Mouse (Mus musculus) forebrain, postnatal 0 days (tissue): ENCODE results near the gene Slc10a6. TPM values are rescaled to one million over a fixed set of nuclear protein-coding genes. Genes with fewer than 3 reads are reported as not detected.

Experiments used
- ATAC-seq: fragments of 200-750 bp; cut with Nextera tagmentation; 2 replicates; pipeline ENCODE4 v1.8.0; 2017; ENCODE audit warnings: mild to moderate bottlenecking, moderate library complexity
- DNase-seq: peaks from one replicate; pipeline ENCODE4 v3.0.0-alpha.2; 2015
- H3K27ac ChIP-seq: fragments of 300-500 bp; sonication (generic); 2 replicates; pipeline ENCODE4 v1.5.1; 2014; ENCODE audit warnings: low read depth, mild to moderate bottlenecking, antibody characterized with exemption, low read length, moderate library complexity, mixed read lengths
- H3K27me3 ChIP-seq: fragments of 300-500 bp; sonication (generic); 2 replicates; pipeline ENCODE4 v1.6.1; 2014; ENCODE audit warnings: mild to moderate bottlenecking, low read length, mixed read lengths; ENCODE audit not compliant: insufficient read depth
- H3K36me3 ChIP-seq: fragments of 300-500 bp; sonication (generic); 2 replicates; pipeline ENCODE4 v1.6.1; 2014; ENCODE audit warnings: mild to moderate bottlenecking, moderate library complexity; ENCODE audit not compliant: insufficient read depth
- H3K4me1 ChIP-seq: fragments of 300-500 bp; sonication (generic); 2 replicates; pipeline ENCODE4 v1.6.1; 2014; ENCODE audit warnings: antibody characterized with exemption; ENCODE audit not compliant: insufficient read depth
- H3K4me2 ChIP-seq: fragments of 300-500 bp; sonication (generic); 2 replicates; pipeline ENCODE4 v1.6.1; 2014; ENCODE audit warnings: low read depth, mild to moderate bottlenecking, moderate library complexity
- H3K4me3 ChIP-seq: fragments of 300-500 bp; sonication (generic); 2 replicates; pipeline ENCODE4 v1.5.1; 2014; ENCODE audit warnings: low read depth, low read length, mixed read lengths
- H3K9ac ChIP-seq: fragments of 300-500 bp; sonication (generic); 2 replicates; pipeline ENCODE4 v1.6.1; 2014; ENCODE audit warnings: mild to moderate bottlenecking
- H3K9me3 ChIP-seq: fragments of 300-500 bp; sonication (generic); 2 replicates; pipeline ENCODE4 v1.6.1; 2016; ENCODE audit warnings: low read length
- CTCF ChIP-seq: sonication (generic); IDR thresholded peaks from 2 replicates; pipeline ENCODE4 v1.5.1; 2016; ENCODE audit warnings: antibody characterized with exemption, control low read depth, low read depth
- WGBS: fragments of 180-500 bp; shearing (Covaris S2); extraction: QIAGEN DNeasy Blood & Tissue Kit; methylation state at CpG from one replicate; pipeline ENCODE4 v1.1.7; 2014; 5-methylcytosine and 5-hydroxymethylcytosine counted together
- polyA plus RNA-seq: library from polyadenylated mRNA; unstranded; fragments of >200 nt; fragmentation: Nextera tagmentation; extraction: Ambion mirVana; gene quantifications from 2 replicates; pipeline ENCODE4 v1.2.1, GENCODE M21; 2015
- total RNA-seq: library from RNA; depleted of rRNA; stranded (reverse); fragments of >200 nt; gene quantifications from 2 replicates; pipeline ENCODE4 v1.2.3, GENCODE M21; 2014; rRNA removed

Gene Slc10a6
- total RNA-seq (0.08 and 0.76 TPM in 2 replicates), polyA plus RNA-seq (0.07 and 0.09 TPM in 2 replicates)

DNA sequence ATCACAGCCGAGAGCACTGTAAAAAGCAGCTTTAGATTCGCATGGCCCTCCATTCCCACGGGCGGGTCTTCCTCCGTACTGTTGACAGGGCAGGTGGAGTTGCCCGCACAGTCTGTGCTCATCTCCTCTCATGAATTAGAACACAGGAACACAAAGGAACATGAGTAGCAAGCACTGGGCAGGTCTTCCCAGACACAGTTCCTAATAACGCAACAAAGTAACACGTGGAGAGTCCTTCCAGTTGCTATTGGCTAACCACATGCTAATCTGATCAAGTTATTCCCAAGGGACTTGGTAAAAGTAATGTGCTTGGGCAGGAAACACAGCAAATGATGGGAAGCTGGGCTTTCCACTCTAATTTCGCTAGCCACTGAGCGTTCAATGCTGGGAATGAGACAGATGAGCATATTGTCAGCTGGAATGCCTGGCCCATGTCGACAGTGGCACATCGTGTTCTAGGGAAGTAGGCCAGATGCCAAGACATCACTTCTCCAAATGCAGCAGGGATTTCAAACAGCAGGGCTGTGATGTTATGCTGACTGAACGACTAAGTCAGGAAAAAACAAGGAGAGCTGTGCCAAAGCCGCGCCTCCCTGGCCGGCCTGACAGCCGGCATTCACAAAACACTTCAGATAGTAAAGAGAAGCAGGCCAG lies at the start of gene Slc10a6:
Gene Slc10a6, minus strand, starts transcription at position 293 of the 654 bp plus-strand sequence.
- Histone ChIP-seq H3K4me2 (no peak within 1 kb of the TSS), H3K4me3 (no peak within 1 kb of the TSS), H3K27me3 (no peaks in the 10 kb centered on the region), H3K9ac (no peak within 1 kb of the TSS), H3K9me3 (no peaks in the 10 kb centered on the region), H3K36me3 (no peaks in the 10 kb centered on the region), H3K27ac (no peak within 1 kb of the TSS; the same call in 1 of the 2 replicates), H3K4me1 (peaks cover 6% of the 10 kb centered on the region; the same call in 1 of the 2 replicates)
- no peak for TF ChIP-seq CTCF
- 50% methylated on average over 17 of the region's 17 CpGs for WGBS
- ATAC-seq (peak; percentile 91), DNase-seq (peak; percentile 75)

DNA sequence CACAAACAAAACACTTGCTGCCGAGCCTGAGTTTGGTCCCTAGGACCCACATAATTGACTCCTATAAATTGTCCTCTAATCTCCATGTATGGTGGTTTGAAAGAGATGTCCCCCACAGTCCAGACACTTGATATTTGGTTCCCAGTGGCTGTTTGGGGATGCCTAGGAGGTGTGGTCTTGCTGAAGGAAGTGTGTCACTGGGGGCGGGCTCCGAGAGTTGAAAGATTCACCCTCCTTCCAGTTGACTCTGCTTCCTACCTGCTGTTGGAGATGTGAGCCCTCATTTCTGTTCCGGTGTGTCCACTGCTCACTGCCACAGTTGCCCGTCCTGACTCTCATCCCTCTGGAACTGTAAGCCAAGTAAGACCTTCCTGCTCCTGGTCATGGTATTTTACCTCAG lies 49.8 kb upstream of the Slc10a6 start:
- H3K4me1 ChIP-seq, result no peaks in the 10 kb centered on the region
- H3K4me2 ChIP-seq, result no peak overlapping the region
- H3K9me3 ChIP-seq, result no peaks in the 10 kb centered on the region
- no peak for DNase-seq
- no peak for ATAC-seq
- TF ChIP-seq CTCF, result no peak
- H3K27ac ChIP-seq, result no peak overlapping the region
- no peaks in the 10 kb centered on the region for H3K36me3 ChIP-seq
- no peaks in the 10 kb centered on the region for H3K27me3 ChIP-seq
- no peak overlapping the region for H3K9ac ChIP-seq
- WGBS, result 91% methylated on average over 5 of the region's 5 CpGs
- no peak overlapping the region for H3K4me3 ChIP-seq

DNA sequence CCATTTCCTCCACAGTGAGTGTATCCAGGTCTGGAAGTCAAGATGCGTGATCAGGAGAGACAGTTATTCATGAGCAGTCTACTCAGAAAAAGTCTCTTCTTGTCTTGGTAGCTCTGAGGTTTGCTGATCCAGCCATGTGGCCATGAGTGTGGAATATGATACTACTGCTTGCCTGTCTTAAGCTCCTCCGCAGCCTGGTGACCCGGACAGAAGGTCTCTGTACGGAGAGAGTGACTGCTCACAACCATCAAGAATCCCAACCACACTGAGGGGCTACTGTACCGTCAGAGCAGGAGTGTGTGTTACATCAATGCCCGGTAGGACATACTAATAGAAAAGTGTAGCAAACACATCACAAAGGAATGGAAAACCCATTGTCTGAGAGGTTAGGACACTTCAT lies 48.7 kb upstream of the Slc10a6 start:
- Histone ChIP-seq H3K36me3 (no peaks in the 10 kb centered on the region), H3K27ac (no peak overlapping the region), H3K9ac (no peak overlapping the region), H3K27me3 (no peaks in the 10 kb centered on the region), H3K9me3 (no peaks in the 10 kb centered on the region), H3K4me3 (no peak overlapping the region), H3K4me2 (no peak overlapping the region), H3K4me1 (no peaks in the 10 kb centered on the region)
- ATAC-seq (no peak), DNase-seq (no peak)
- WGBS, result 83% methylated on average over 6 of the region's 6 CpGs
- no peak for TF ChIP-seq CTCF

DNA sequence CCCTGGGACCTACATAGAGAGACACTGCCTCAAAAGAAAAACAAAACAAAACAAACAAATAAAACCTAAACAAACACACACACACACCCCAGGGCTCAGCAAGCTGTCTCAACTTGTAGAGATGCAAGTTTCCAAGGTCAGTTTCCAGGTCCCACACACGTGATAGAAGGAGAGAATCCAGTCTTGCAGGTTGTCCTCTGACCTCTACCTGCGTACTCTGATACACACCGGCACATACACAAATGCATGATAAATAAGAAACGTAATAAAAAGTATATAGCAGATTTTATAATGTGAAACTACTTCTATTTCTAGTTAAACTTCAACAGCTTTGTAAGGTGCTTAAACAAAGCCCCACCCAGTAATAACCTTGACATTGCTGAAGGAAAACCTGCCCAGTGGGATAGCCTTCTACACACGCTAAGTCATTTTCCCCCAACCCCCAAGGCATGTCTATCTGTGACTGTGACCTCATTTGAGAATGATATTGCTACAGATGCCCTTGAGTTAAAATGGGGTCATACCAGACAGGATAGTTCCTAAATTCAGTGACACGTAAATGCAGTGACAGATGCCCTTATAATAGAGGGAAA lies 47.2 kb upstream of the Slc10a6 start:
- ATAC-seq, result no peak
- Histone ChIP-seq H3K36me3 (no peaks in the 10 kb centered on the region), H3K9me3 (no peaks in the 10 kb centered on the region), H3K9ac (no peak overlapping the region), H3K27ac (no peak overlapping the region), H3K27me3 (no peaks in the 10 kb centered on the region), H3K4me1 (no peaks in the 10 kb centered on the region), H3K4me3 (no peak overlapping the region), H3K4me2 (no peak overlapping the region)
- DNase-seq, result no peak
- no peak for TF ChIP-seq CTCF
- WGBS, result 88% methylated on average over 6 of the region's 6 CpGs

DNA sequence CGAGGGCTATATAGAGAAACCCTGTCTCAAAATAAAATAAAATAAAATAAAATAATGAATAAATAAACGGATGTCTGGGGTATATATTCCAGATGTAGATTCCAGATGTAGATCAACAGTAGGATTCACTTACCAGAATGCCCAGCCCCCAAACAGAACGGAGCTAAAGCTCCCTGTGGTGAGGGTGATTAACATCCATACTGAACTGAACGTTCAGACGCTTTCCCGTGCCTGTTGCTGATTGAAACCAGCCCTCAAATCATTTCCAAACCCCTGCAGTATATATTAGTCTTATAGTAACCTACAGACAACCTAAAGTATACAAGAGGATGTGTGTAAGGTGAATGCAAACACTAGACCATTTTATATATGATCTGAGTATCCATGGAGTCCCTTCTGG lies 45.3 kb upstream of the Slc10a6 start:
- no peaks in the 10 kb centered on the region for H3K4me1 ChIP-seq
- H3K4me2 ChIP-seq, result no peak overlapping the region
- DNase-seq (no peak), ATAC-seq (no peak)
- H3K4me3 ChIP-seq, result no peak overlapping the region
- no peaks in the 10 kb centered on the region for H3K9me3 ChIP-seq
- 64% methylated on average over 6 of the region's 6 CpGs for WGBS
- no peak overlapping the region for H3K9ac ChIP-seq
- no peak overlapping the region for H3K27ac ChIP-seq
- TF ChIP-seq CTCF, result no peak
- no peaks in the 10 kb centered on the region for H3K36me3 ChIP-seq
- no peaks in the 10 kb centered on the region for H3K27me3 ChIP-seq

DNA sequence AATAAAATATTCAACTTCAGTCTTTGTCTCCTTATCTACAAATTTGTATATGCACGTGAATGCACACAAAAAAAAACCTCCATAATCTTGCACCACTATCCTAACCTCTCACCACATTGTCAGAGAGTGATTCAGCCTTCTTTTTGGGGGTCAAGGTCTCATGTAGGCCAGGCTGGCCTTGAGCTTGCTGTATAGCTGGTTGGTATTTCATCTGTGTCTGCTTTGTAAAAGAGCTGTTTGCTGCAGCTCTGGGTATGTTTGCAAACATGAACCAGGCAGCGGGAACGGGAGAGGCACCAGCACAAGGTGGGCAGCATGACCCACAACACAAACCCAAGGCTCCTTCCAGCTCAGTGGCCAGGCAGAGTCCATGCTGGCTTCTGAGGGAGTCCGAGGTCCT lies 44.4 kb upstream of the Slc10a6 start:
- Histone ChIP-seq H3K9me3 (no peaks in the 10 kb centered on the region), H3K4me3 (no peak overlapping the region), H3K36me3 (no peaks in the 10 kb centered on the region), H3K4me2 (no peak overlapping the region), H3K9ac (no peak overlapping the region), H3K4me1 (no peaks in the 10 kb centered on the region), H3K27ac (no peak overlapping the region), H3K27me3 (no peaks in the 10 kb centered on the region)
- no peak for TF ChIP-seq CTCF
- WGBS, result 75% methylated on average over 4 of the region's 4 CpGs
- DNase-seq (no peak), ATAC-seq (no peak)

DNA sequence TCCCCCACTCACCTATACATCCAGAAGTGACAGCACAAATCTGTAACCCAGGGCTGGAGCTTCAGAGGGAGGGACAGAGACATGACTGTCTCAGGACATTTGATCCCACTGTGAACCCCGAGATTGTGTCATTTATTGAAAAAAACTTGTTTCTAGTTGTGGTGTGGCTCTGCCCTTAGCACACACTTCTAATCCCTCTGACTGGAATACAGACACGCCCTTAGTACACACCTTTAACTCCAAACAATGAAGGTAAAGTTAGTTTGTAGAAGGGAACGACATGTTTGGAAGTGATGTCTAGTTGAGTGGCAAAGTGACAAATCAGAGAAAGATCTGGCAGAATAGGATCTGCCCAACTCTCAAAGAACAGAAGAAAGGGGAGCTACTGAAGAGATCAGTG lies 42.7 kb upstream of the Slc10a6 start:
- Histone ChIP-seq H3K4me1 (no peaks in the 10 kb centered on the region), H3K4me2 (no peak overlapping the region), H3K9me3 (no peaks in the 10 kb centered on the region), H3K27me3 (no peaks in the 10 kb centered on the region), H3K36me3 (no peaks in the 10 kb centered on the region), H3K9ac (no peak overlapping the region), H3K27ac (no peak overlapping the region), H3K4me3 (no peak overlapping the region)
- ATAC-seq (no peak), DNase-seq (no peak)
- WGBS, result 65% methylated on average over 3 of the region's 3 CpGs
- TF ChIP-seq CTCF, result no peak
